Mouse (Mus musculus) lung, embryonic 14.5 days (tissue): ENCODE data around the gene Pparg. TPM values are rescaled to one million over a fixed set of nuclear protein-coding genes. Genes with fewer than 3 reads are reported as not detected.
A peak's percentile ranks its signal among the peaks of the same experiment; 100 is the strongest.

Experiments
- ATAC-seq: fragments of 200-750 bp; cut with Nextera tagmentation; 2 replicates; pipeline ENCODE4 v1.8.0; 2017; ENCODE audit warnings: mild to moderate bottlenecking, moderate TSS enrichment, moderate library complexity; ENCODE audit not compliant: insufficient read depth
- DNase-seq: peaks from one replicate; pipeline ENCODE4 v3.0.0-alpha.2; 2015
- H3K27ac ChIP-seq: fragments of 300-500 bp; sonication (generic); 2 replicates; pipeline ENCODE4 v1.5.1; 2014; ENCODE audit warnings: low read depth, mild to moderate bottlenecking, moderate library complexity
- H3K27me3 ChIP-seq: fragments of 300-500 bp; sonication (generic); 2 replicates; pipeline ENCODE4 v1.6.1; 2014; ENCODE audit warnings: low read length, control low read depth; ENCODE audit not compliant: insufficient read depth
- H3K36me3 ChIP-seq: fragments of 300-500 bp; sonication (generic); 2 replicates; pipeline ENCODE4 v1.6.1; 2014; ENCODE audit warnings: control low read depth; ENCODE audit not compliant: insufficient read depth
- H3K4me1 ChIP-seq: fragments of 300-500 bp; sonication (generic); 2 replicates; pipeline ENCODE4 v1.6.1; 2014; ENCODE audit warnings: antibody characterized with exemption, control low read depth; ENCODE audit not compliant: insufficient read depth
- H3K4me2 ChIP-seq: fragments of 300-500 bp; sonication (generic); 2 replicates; pipeline ENCODE4 v1.6.1; 2014; ENCODE audit warnings: mild to moderate bottlenecking
- H3K4me3 ChIP-seq: fragments of 300-500 bp; sonication (generic); 2 replicates; pipeline ENCODE4 v1.5.1; 2014; ENCODE audit warnings: low read depth, low read length
- H3K9ac ChIP-seq: fragments of 300-500 bp; sonication (generic); 2 replicates; pipeline ENCODE4 v1.6.1; 2014
- H3K9me3 ChIP-seq: fragments of 300-500 bp; sonication (generic); 2 replicates; pipeline ENCODE4 v1.6.1; 2016; ENCODE audit warnings: low read depth, low read length, control low read depth
- CTCF ChIP-seq: IDR thresholded peaks from 2 replicates; pipeline ENCODE4 v1.5.1; 2016; ENCODE audit warnings: antibody characterized with exemption, low read depth
- WGBS: fragments of 180-500 bp; shearing (Covaris S2); extraction: QIAGEN DNeasy Blood & Tissue Kit; methylation state at CpG from one replicate; pipeline ENCODE4 v1.1.7; 2014; 5-methylcytosine and 5-hydroxymethylcytosine counted together
- polyA plus RNA-seq: library from polyadenylated mRNA; unstranded; fragments of >200 nt; fragmentation: Nextera tagmentation; extraction: Ambion mirVana; gene quantifications from 2 replicates; pipeline ENCODE4 v1.2.1, GENCODE M21; 2014

The Pparg gene
- polyA plus RNA-seq, 1 experiment from 2014 or later, result 2.2 TPM

GRCm38 (mm10) chr6:115523201-115523600, 162.4 kb downstream of the Pparg start:
- no peak for TF ChIP-seq CTCF
- Histone ChIP-seq H3K9me3 (no peaks in the 10 kb centered on the region), H3K9ac (no peak overlapping the region), H3K4me2 (no peak overlapping the region), H3K27ac (no peak overlapping the region), H3K36me3 (no peaks in the 10 kb centered on the region), H3K4me1 (peaks cover 5% of the 10 kb centered on the region; the same call in 1 of the 2 replicates), H3K27me3 (no peaks in the 10 kb centered on the region), H3K4me3 (no peak overlapping the region)
- ATAC-seq (no peak), DNase-seq (peak; percentile 51)
- 63% methylated on average over 9 of the region's 9 CpGs for WGBS

GRCm38 (mm10) chr6:115524449-115524990, 163.8 kb downstream of the Pparg start:
- H3K9me3 ChIP-seq, result no peaks in the 10 kb centered on the region
- no peak for TF ChIP-seq CTCF
- WGBS, result 47% methylated on average over 9 of the region's 9 CpGs
- no peak overlapping the region for H3K4me3 ChIP-seq
- H3K9ac ChIP-seq, result no peak overlapping the region
- no peaks in the 10 kb centered on the region for H3K36me3 ChIP-seq
- DNase-seq (peak; percentile 30), ATAC-seq (0 out of 2 replicates have a peak, but pooled peaks have one; percentile 36)
- H3K27ac ChIP-seq, result peak overlapping the region; percentile 20; the same call in 1 of the 2 replicates
- H3K27me3 ChIP-seq, result no peaks in the 10 kb centered on the region
- no peak overlapping the region for H3K4me2 ChIP-seq
- peaks cover 5% of the 10 kb centered on the region; the same call in 1 of the 2 replicates for H3K4me1 ChIP-seq

- DNase-seq (no peak), ATAC-seq (no peak)
- Histone ChIP-seq H3K4me3 (no peak overlapping the region), H3K36me3 (no peaks in the 10 kb centered on the region), H3K4me1 (peaks cover 5% of the 10 kb centered on the region; the same call in 1 of the 2 replicates), H3K27me3 (no peaks in the 10 kb centered on the region), H3K9ac (no peak overlapping the region), H3K27ac (no peak overlapping the region), H3K4me2 (no peak overlapping the region), H3K9me3 (no peaks in the 10 kb centered on the region)
- 57% methylated on average over 3 of the region's 3 CpGs for WGBS
- TF ChIP-seq CTCF, result no peak
These were observed 166.7 kb downstream of the Pparg start for GRCm38 (mm10) chr6:115527418-115527817.

GRCm38 (mm10) chr6:115528372-115528771, 167.6 kb downstream of the Pparg start:
- Histone ChIP-seq H3K27ac (no peak overlapping the region), H3K9me3 (no peaks in the 10 kb centered on the region), H3K4me2 (no peak overlapping the region), H3K27me3 (no peaks in the 10 kb centered on the region), H3K36me3 (no peaks in the 10 kb centered on the region), H3K4me1 (peaks cover 5% of the 10 kb centered on the region; the same call in 1 of the 2 replicates), H3K4me3 (no peak overlapping the region), H3K9ac (no peak overlapping the region)
- no peak for ATAC-seq
- DNase-seq, result no peak
- TF ChIP-seq CTCF, result no peak
- WGBS, result 91% methylated on average over 4 of the region's 4 CpGs

- 0 out of 2 replicates have a peak, but pooled peaks have one; percentile 50 for ATAC-seq
- whole genome bisulfite sequencing, result 36% methylated on average over 7 of the region's 7 CpGs
These were observed 173.9 kb downstream of the Pparg start for GRCm38 (mm10) chr6:115534617-115535016.

GRCm38 (mm10) chr6:115536169-115536568, 175.4 kb downstream of the Pparg start:
- 74% methylated on average over 4 of the region's 4 CpGs for WGBS
- no peaks in the 10 kb centered on the region for H3K9me3 ChIP-seq
- no peak overlapping the region for H3K4me2 ChIP-seq
- H3K27ac ChIP-seq, result no peak overlapping the region
- H3K36me3 ChIP-seq, result no peaks in the 10 kb centered on the region
- H3K27me3 ChIP-seq, result no peaks in the 10 kb centered on the region
- no peak for TF ChIP-seq CTCF
- no peaks in the 10 kb centered on the region for H3K4me1 ChIP-seq
- no peak overlapping the region for H3K4me3 ChIP-seq
- ATAC-seq, result no peak
- no peak for DNase-seq
- no peak overlapping the region for H3K9ac ChIP-seq

More at GRCm38 (mm10) chr6:115534617-115535016, 173.9 kb downstream of the Pparg start:
- Histone ChIP-seq H3K36me3 (no peaks in the 10 kb centered on the region), H3K9me3 (no peaks in the 10 kb centered on the region), H3K4me1 (no peaks in the 10 kb centered on the region), H3K27ac (0 out of 2 replicates have a peak overlapping the region, but pooled peaks have one; percentile 4), H3K4me2 (no peak overlapping the region), H3K4me3 (no peak overlapping the region), H3K9ac (no peak overlapping the region), H3K27me3 (no peaks in the 10 kb centered on the region)
- no peak for TF ChIP-seq CTCF
- DNase-seq, result peak; percentile 68

GRCm38 (mm10) chr6:115538645-115539429, 178.1 kb downstream of the Pparg start:
- 19% methylated on average over 26 of the region's 26 CpGs for WGBS
- H3K9ac ChIP-seq, result peak overlapping the region; percentile 54
- H3K9me3 ChIP-seq, result no peaks in the 10 kb centered on the region
- H3K27me3 ChIP-seq, result no peaks in the 10 kb centered on the region
- DNase-seq, result peak; percentile 93
- peak; percentile 77 for ATAC-seq
- H3K36me3 ChIP-seq, result no peaks in the 10 kb centered on the region
- peak overlapping the region; percentile 16; the same call in 1 of the 2 replicates for H3K4me3 ChIP-seq
- no peak overlapping the region for H3K27ac ChIP-seq
- TF ChIP-seq CTCF, result peak; percentile 92
- 0 out of 2 replicates have a peak, but pooled peaks cover 4% of the 10 kb centered on the region for H3K4me1 ChIP-seq
- H3K4me2 ChIP-seq, result peak overlapping the region; percentile 59

Other genes starting within 250 kb of the Pparg start
- 0.72 and 1.7 TPM in 2 replicates for gene Syn2, start 226.0 kb upstream of the Pparg start, polyA plus RNA-seq
- gene Gm17482, start 133.6 kb upstream of the Pparg start, polyA plus RNA-seq, result not detected in 2 replicates
- gene Timp4, start 108.7 kb upstream of the Pparg start, polyA plus RNA-seq, result 1.1 and 2.3 TPM in 2 replicates
- gene Tsen2, start 183.7 kb downstream of the Pparg start, polyA plus RNA-seq, result 30.6 and 30.9 TPM in 2 replicates
- gene Mkrn2os, start 231.6 kb downstream of the Pparg start, polyA plus RNA-seq, result 0.58 and 0.86 TPM in 2 replicates
- 25.8 and 29.6 TPM in 2 replicates for gene Mkrn2, start 241.0 kb downstream of the Pparg start, polyA plus RNA-seq